Mouse (Mus musculus) forebrain, embryonic 15.5 days (tissue): ENCODE measurements at regions not wholly inside any gene's neighbourhood (a gene's known extent, or its start where the extent isn't known, plus 50 kb on each side); places are given as distances from the start of the nearest gene placed in this dataset.

Source experiments
- ATAC-seq: fragments of 200-750 bp; cut with Nextera tagmentation; replicated peaks from 2 replicates; pipeline ENCODE4 v1.8.0; 2017; ENCODE audit warnings: mild to moderate bottlenecking, moderate TSS enrichment, moderate library complexity
- H3K27ac ChIP-seq: fragments of 300-500 bp; sonication (generic); replicated peaks from 2 replicates; pipeline ENCODE4 v1.5.1; 2015; ENCODE audit warnings: mild to moderate bottlenecking, inconsistent platforms
- H3K27me3 ChIP-seq: fragments of 300-500 bp; sonication (generic); 2 replicates; pipeline ENCODE4 v1.6.1; 2015; ENCODE audit warnings: inconsistent platforms
- H3K36me3 ChIP-seq: fragments of 300-500 bp; sonication (generic); 2 replicates; pipeline ENCODE4 v1.6.1; 2015; ENCODE audit warnings: mild to moderate bottlenecking, inconsistent platforms
- H3K4me1 ChIP-seq: fragments of 300-500 bp; sonication (generic); 2 replicates; pipeline ENCODE4 v1.6.1; 2015; ENCODE audit warnings: inconsistent platforms
- H3K4me2 ChIP-seq: fragments of 300-500 bp; sonication (generic); replicated peaks from 2 replicates; pipeline ENCODE4 v1.6.1; 2015; ENCODE audit warnings: mild to moderate bottlenecking, inconsistent platforms
- H3K4me3 ChIP-seq: fragments of 300-500 bp; sonication (generic); 2 replicates; pipeline ENCODE4 v1.5.1; 2015; ENCODE audit warnings: mild to moderate bottlenecking, inconsistent platforms
- H3K9ac ChIP-seq: fragments of 300-500 bp; sonication (generic); replicated peaks from 2 replicates; pipeline ENCODE4 v1.6.1; 2015; ENCODE audit warnings: mild to moderate bottlenecking, inconsistent platforms
- H3K9me3 ChIP-seq: fragments of 300-500 bp; sonication (generic); 2 replicates; pipeline ENCODE4 v1.6.1; 2016; ENCODE audit warnings: inconsistent platforms
- WGBS: fragments of 180-500 bp; shearing (Covaris S2); methylation state at CpG from one replicate; pipeline ENCODE4 v1.1.7; 2015; ENCODE audit warnings: mixed read lengths; 5-methylcytosine and 5-hydroxymethylcytosine counted together

- Histone ChIP-seq H3K36me3 (no peaks in the 10 kb centered on the region), H3K9me3 (no peaks in the 10 kb centered on the region), H3K4me2 (no peak overlapping the region), H3K27ac (no peak overlapping the region), H3K9ac (no peak overlapping the region), H3K27me3 (no peaks in the 10 kb centered on the region), H3K4me1 (no peaks in the 10 kb centered on the region), H3K4me3 (no peak overlapping the region)
- ATAC-seq, result no peak
These were observed 424.2 kb downstream of the Cntn6 start for GRCm38 (mm10) chr6:104916787-104917186.

DNA sequence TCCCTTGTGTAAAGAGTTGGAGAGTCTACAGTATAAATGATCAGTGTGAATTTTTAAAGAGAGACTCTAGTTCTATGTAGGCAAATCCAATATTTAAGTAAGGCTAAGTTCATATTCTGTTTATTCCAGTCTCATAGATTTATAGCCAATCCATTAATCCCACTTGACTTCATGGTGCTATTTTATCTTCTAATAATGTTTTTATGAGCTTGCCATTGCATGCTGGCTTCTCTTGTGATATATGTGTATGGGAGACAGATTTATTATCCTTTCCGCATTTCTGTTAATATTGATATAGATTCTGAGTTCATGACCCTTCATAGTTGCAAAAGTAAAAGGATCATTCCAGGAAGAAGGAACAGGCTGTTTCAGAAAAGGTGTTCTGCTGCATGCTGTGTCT lies 430.0 kb downstream of the Cntn6 start:
- Histone ChIP-seq H3K9me3 (no peaks in the 10 kb centered on the region), H3K27ac (no peak overlapping the region), H3K36me3 (no peaks in the 10 kb centered on the region), H3K27me3 (no peaks in the 10 kb centered on the region), H3K9ac (no peak overlapping the region), H3K4me3 (no peak overlapping the region), H3K4me1 (no peaks in the 10 kb centered on the region), H3K4me2 (no peak overlapping the region)
- 90% methylated on average over 1 of the region's 1 CpGs for WGBS
- no peak for ATAC-seq

GRCm38 (mm10) chr6:104926088-104926487 lies 433.5 kb downstream of the Cntn6 start:
- H3K9ac ChIP-seq, result no peak overlapping the region
- H3K4me3 ChIP-seq, result no peak overlapping the region
- no peaks in the 10 kb centered on the region for H3K9me3 ChIP-seq
- ATAC-seq, result no peak
- H3K4me2 ChIP-seq, result no peak overlapping the region
- no peaks in the 10 kb centered on the region for H3K4me1 ChIP-seq
- no peaks in the 10 kb centered on the region for H3K27me3 ChIP-seq
- no peak overlapping the region for H3K27ac ChIP-seq
- no peaks in the 10 kb centered on the region for H3K36me3 ChIP-seq

DNA sequence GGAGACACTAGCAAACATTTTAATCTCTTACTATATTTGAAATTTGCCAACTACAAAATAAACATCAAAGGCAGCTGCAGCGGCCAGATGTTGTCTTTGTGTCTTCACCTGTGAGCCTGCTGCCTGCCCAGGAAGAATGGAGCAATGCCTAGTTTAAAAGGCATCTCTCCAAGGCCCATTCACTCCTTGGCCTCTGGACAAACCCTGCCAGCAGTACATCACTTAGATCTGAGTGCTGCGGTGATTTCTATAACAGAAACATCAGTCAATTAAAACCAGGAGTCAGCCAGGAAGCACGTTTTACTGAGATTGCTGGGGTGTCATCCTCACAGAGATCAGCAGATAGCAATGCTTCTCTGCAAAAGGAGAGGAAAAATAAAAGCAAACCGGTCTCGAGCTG lies 437.7 kb downstream of the Cntn6 start:
- ATAC-seq, result no peak

DNA sequence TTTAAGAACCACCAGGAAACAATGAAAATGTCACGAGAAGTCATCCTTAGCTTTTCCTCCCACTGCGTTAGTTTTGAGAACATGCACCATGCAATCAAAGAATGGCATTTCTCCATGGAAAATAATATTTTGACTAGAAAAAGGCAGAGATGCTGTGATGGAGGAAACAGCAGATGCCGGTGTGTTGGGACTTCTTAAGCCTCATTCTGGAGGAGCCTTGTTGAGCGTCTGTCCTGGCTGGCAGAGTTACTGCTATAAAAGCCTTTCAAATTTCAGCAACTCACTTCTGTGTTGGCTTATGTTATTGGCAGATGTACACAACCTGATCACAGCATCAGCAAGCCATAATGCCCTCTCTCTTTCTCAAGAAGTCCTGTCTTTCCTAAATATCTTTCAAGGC lies 439.6 kb downstream of the Cntn6 start:
- H3K27me3 ChIP-seq, result no peaks in the 10 kb centered on the region
- H3K9ac ChIP-seq, result no peak overlapping the region
- H3K27ac ChIP-seq, result no peak overlapping the region
- no peaks in the 10 kb centered on the region for H3K9me3 ChIP-seq
- H3K4me1 ChIP-seq, result no peaks in the 10 kb centered on the region
- H3K4me2 ChIP-seq, result no peak overlapping the region
- no peak overlapping the region for H3K4me3 ChIP-seq
- ATAC-seq, result 0 out of 2 replicates have a peak, but pooled peaks have one; percentile 35
- H3K36me3 ChIP-seq, result no peaks in the 10 kb centered on the region
- 78% methylated on average over 4 of the region's 4 CpGs for WGBS

More for the DNA sequence above, 437.7 kb downstream of the Cntn6 start:
- Histone ChIP-seq H3K9me3 (no peaks in the 10 kb centered on the region), H3K4me2 (no peak overlapping the region), H3K4me1 (no peaks in the 10 kb centered on the region), H3K9ac (no peak overlapping the region), H3K36me3 (no peaks in the 10 kb centered on the region), H3K27me3 (no peaks in the 10 kb centered on the region), H3K4me3 (no peak overlapping the region), H3K27ac (no peak overlapping the region)
- WGBS, result 81% methylated on average over 5 of the region's 5 CpGs

DNA sequence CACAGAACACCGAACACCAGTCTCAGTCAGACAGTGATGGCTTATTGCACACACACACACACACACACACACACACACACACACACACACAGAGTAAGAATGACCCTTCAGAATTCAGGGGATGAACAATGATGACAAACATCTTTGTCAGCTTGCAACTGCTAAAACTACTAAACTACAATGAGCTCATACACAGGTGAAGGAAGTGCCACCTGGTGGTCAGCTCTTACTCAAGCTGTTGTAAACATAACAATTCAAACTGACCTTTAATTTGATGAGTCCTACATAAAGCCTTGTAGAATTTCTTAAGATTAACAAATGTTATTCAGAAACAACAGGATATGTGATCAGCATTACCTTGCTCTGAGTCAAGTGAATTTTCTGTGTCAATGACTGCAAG lies 446.5 kb downstream of the Cntn6 start:
- Histone ChIP-seq H3K27me3 (no peaks in the 10 kb centered on the region), H3K27ac (no peak overlapping the region), H3K36me3 (no peaks in the 10 kb centered on the region), H3K4me2 (no peak overlapping the region), H3K4me1 (no peaks in the 10 kb centered on the region), H3K9me3 (no peaks in the 10 kb centered on the region), H3K4me3 (no peak overlapping the region), H3K9ac (no peak overlapping the region)
- ATAC-seq, result no peak
- WGBS, result 90% methylated on average over 1 of the region's 1 CpGs

GRCm38 (mm10) chr6:104974517-104974916 lies 481.9 kb downstream of the Cntn6 start:
- no peaks in the 10 kb centered on the region for H3K27me3 ChIP-seq
- no peaks in the 10 kb centered on the region for H3K4me1 ChIP-seq
- no peak overlapping the region for H3K4me2 ChIP-seq
- H3K27ac ChIP-seq, result no peak overlapping the region
- no peaks in the 10 kb centered on the region for H3K36me3 ChIP-seq
- no peaks in the 10 kb centered on the region for H3K9me3 ChIP-seq
- H3K4me3 ChIP-seq, result no peak overlapping the region
- no peak; the same call in 1 of the 2 replicates for ATAC-seq
- H3K9ac ChIP-seq, result no peak overlapping the region

DNA sequence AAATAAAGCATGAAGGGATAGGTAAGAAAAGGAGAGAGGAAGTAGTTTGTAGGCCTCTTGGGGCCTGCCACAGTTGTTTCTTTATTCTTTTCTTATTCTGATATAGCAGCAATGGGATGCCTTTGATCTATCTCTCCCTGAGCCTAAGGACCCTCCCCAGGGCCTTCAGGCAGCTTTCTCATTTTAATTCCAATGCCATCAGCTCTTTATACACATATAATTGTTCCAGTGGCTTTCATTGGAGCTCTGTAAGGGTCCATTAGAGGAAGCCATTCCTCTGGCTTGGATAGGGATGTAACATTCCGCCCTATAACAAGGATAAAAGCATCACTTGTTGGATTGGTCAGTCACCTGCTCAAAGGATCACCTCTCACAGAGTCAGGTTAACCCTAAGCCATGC lies 491.6 kb downstream of the Cntn6 start:
- WGBS, result 20% methylated on average over 1 of the region's 1 CpGs
- Histone ChIP-seq H3K9me3 (no peaks in the 10 kb centered on the region), H3K9ac (no peak overlapping the region), H3K27me3 (no peaks in the 10 kb centered on the region), H3K36me3 (no peaks in the 10 kb centered on the region), H3K4me2 (no peak overlapping the region), H3K27ac (no peak overlapping the region), H3K4me3 (no peak overlapping the region), H3K4me1 (no peaks in the 10 kb centered on the region)
- no peak for ATAC-seq

DNA sequence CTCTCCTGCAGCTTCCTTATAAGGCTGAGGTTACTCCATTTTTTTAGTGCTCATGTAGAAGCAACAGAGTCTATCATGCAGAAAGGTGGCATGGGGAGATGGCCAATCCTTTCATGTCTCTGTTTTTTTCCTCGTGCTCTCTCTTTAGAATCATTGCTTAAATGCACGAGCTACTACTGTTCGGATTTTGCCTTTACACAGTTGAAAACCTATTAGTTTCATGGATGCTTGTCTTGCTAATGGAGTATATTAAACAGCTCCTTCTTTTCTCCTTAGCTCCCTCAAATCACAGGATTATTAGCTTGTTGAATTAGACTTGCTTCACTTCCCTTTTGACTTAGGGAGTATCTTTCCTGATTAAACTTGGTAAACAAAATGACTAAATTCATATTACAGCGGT lies 497.3 kb downstream of the Cntn6 start:
- H3K9me3 ChIP-seq, result no peaks in the 10 kb centered on the region
- 0 out of 2 replicates have a peak, but pooled peaks have one; percentile 41 for ATAC-seq
- no peak overlapping the region for H3K27ac ChIP-seq
- no peak overlapping the region for H3K9ac ChIP-seq
- no peaks in the 10 kb centered on the region for H3K36me3 ChIP-seq
- WGBS, result 24% methylated on average over 4 of the region's 4 CpGs
- H3K4me2 ChIP-seq, result no peak overlapping the region
- H3K27me3 ChIP-seq, result no peaks in the 10 kb centered on the region
- no peak overlapping the region for H3K4me3 ChIP-seq
- H3K4me1 ChIP-seq, result no peaks in the 10 kb centered on the region

- no peak overlapping the region for H3K9ac ChIP-seq
- ATAC-seq, result peak; percentile 75; the same call in 1 of the 2 replicates
- H3K27ac ChIP-seq, result no peak overlapping the region
- 16% methylated on average over 2 of the region's 2 CpGs for WGBS
- H3K36me3 ChIP-seq, result no peaks in the 10 kb centered on the region
- no peaks in the 10 kb centered on the region for H3K9me3 ChIP-seq
- H3K4me2 ChIP-seq, result no peak overlapping the region
- no peaks in the 10 kb centered on the region for H3K27me3 ChIP-seq
- H3K4me3 ChIP-seq, result no peak overlapping the region
- H3K4me1 ChIP-seq, result no peaks in the 10 kb centered on the region
These were observed 497.8 kb downstream of the Cntn6 start for GRCm38 (mm10) chr6:104990366-104990765.

DNA sequence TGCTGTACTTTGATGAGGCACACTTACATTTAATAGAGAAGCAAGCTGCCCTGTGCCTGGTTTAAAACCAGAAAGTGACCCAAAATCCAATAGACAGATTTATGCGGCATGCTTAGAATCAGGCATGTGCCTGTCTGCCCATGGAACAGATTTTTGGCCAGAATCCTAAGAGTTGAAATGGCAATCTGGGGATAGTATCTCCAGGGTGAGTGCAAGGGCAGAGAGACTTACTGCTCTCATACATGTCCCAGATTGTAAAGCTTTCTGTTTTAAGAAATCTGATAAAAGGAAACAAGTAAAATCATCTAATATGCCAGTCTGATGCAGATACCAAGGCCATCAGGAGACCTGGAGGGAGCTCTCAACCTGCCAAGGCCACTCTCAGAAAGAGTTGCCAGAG lies 507.0 kb downstream of the Cntn6 start:
- H3K4me2 ChIP-seq, result no peak overlapping the region
- no peak for ATAC-seq
- no peaks in the 10 kb centered on the region for H3K27me3 ChIP-seq
- H3K9me3 ChIP-seq, result no peaks in the 10 kb centered on the region
- no peak overlapping the region for H3K9ac ChIP-seq
- 89% methylated on average over 1 of the region's 1 CpGs for WGBS
- no peaks in the 10 kb centered on the region for H3K36me3 ChIP-seq
- no peak overlapping the region for H3K27ac ChIP-seq
- no peak overlapping the region for H3K4me3 ChIP-seq
- no peaks in the 10 kb centered on the region for H3K4me1 ChIP-seq

GRCm38 (mm10) chr6:105020672-105021071 lies 528.1 kb downstream of the Cntn6 start:
- 70% methylated on average over 4 of the region's 4 CpGs for WGBS
- H3K27me3 ChIP-seq, result no peaks in the 10 kb centered on the region
- H3K4me1 ChIP-seq, result no peaks in the 10 kb centered on the region
- H3K27ac ChIP-seq, result no peak overlapping the region
- H3K4me2 ChIP-seq, result no peak overlapping the region
- H3K4me3 ChIP-seq, result no peak overlapping the region
- H3K9me3 ChIP-seq, result no peaks in the 10 kb centered on the region
- ATAC-seq, result no peak
- H3K9ac ChIP-seq, result no peak overlapping the region
- H3K36me3 ChIP-seq, result no peaks in the 10 kb centered on the region

DNA sequence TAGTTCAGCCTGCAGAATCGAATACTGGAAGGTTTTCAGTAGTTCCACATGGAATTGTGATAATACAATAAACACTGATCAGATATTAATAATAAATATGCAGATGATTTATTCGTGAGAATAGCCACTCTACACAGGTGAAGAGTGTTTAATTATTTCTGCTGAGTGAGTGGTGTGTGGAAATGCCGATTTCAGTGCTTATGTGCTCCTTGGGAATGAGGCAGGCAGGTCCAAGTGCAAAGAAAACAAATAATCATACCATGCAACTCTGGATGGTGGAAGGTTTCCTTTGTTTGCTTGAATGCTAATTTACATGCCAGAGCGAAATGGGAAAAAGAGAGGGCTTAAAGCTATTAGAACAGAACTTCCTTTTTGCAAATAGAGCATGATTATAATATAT lies 528.6 kb downstream of the Cntn6 start:
- Histone ChIP-seq H3K4me2 (no peak overlapping the region), H3K27ac (no peak overlapping the region), H3K27me3 (no peaks in the 10 kb centered on the region), H3K4me3 (no peak overlapping the region), H3K4me1 (no peaks in the 10 kb centered on the region), H3K36me3 (no peaks in the 10 kb centered on the region), H3K9me3 (no peaks in the 10 kb centered on the region), H3K9ac (no peak overlapping the region)
- WGBS, result 51% methylated on average over 4 of the region's 4 CpGs
- ATAC-seq, result no peak
